Mouse (Mus musculus): ENCODE measurements at regions not wholly inside any gene's neighbourhood (a gene's known extent, or its start where the extent isn't known, plus 50 kb on each side); places are given as distances from the start of the nearest gene placed in this dataset.
"Not testable (repeated sequence)": the region's sequence is repeated elsewhere in the genome, so short reads cannot be mapped to it uniquely, and the experiment has no call there.

DNA sequence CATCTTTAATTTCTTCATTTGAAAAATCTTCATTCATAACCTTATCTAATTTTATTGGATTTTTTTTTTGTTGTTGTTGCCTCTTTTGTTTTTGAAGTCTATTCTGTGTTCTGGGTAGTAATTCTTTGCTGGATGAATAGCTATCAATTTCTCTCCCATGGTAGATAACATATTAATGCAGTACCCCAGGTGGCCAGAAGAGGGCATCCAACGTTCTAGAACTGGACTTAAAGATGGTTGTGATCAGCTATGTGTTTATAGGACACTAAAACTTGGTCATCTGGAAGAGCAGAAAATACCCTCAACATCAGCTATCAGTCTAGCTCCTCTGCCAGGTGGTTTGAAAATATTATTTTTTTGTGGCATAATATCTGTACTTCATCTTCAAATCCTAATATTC is 70.1 kb downstream of the Prl2c2 start:
- not testable (repeated sequence) for TF ChIP-seq POLR2A (IDR thresholded peaks at IDR 0.05; ENCODE audit: insufficient read length, low read depth); MYOG (IDR thresholded peaks at IDR 0.05; ENCODE audit: control insufficient read depth in 1 of 3, insufficient read depth in 1 of 3, insufficient read length in 2 of 3, low read depth in 2 of 3); E2F4 (IDR thresholded peaks at IDR 0.05; ENCODE audit: insufficient read depth); CEBPB (IDR thresholded peaks at IDR 0.05; ENCODE audit: insufficient read depth, poor library complexity, severe bottlenecking); MAX (IDR thresholded peaks at IDR 0.05; ENCODE audit: low read depth); POLR2AphosphoS2 (IDR thresholded peaks at IDR 0.05; ENCODE audit: insufficient read length, low read depth); MYOD1 (IDR thresholded peaks at IDR 0.05; ENCODE audit: control insufficient read depth in 1 of 3, insufficient read length in 2 of 3, low read depth in 2 of 3); REST (IDR thresholded peaks at IDR 0.05; ENCODE audit: insufficient read depth, insufficient read length); TCF12 (IDR thresholded peaks at IDR 0.05; ENCODE audit: insufficient read depth, poor library complexity, severe bottlenecking); USF1 (IDR thresholded peaks at IDR 0.05; ENCODE audit: low read depth); SRF (IDR thresholded peaks at IDR 0.05; ENCODE audit: control insufficient read depth, insufficient read length, low read depth)
